Mouse (Mus musculus): ENCODE results near the gene Nqo1.

Nqo1 gene

GRCm38 (mm10) chr8:107405935-107406334 is 2.9 kb upstream of the Nqo1 start:
- no peak for DNase-seq (ENCODE audit: low read depth, low spot score)

- DNase-seq (ENCODE audit: low read depth, low spot score), result no peak
These were observed 1.1 kb upstream of the Nqo1 start for GRCm38 (mm10) chr8:107404057-107404456.

GRCm38 (mm10) chr8:107401866-107402265 is 1.1 kb downstream of the Nqo1 start:
- no peak for DNase-seq (ENCODE audit: low read depth, low spot score)

GRCm38 (mm10) chr8:107399495-107399894 is 3.5 kb downstream of the Nqo1 start:
- no peak for DNase-seq (ENCODE audit: low read depth, low spot score)

GRCm38 (mm10) chr8:107397665-107398064 is 5.3 kb downstream of the Nqo1 start:
- no peak for DNase-seq (ENCODE audit: low read depth, low spot score)

GRCm38 (mm10) chr8:107396106-107396670 is 6.8 kb downstream of the Nqo1 start:
- no peak for DNase-seq (ENCODE audit: low read depth, low spot score)

- DNase-seq (ENCODE audit: low read depth, low spot score), result no peak
These were observed 7.6 kb downstream of the Nqo1 start for GRCm38 (mm10) chr8:107395397-107395796.

- no peak for DNase-seq (ENCODE audit: low read depth, low spot score)
These were observed 11.9 kb downstream of the Nqo1 start for GRCm38 (mm10) chr8:107391136-107391516.

GRCm38 (mm10) chr8:107390476-107391135 is 12.4 kb downstream of the Nqo1 start:
- no peak for DNase-seq (ENCODE audit: low read depth, low spot score)

GRCm38 (mm10) chr8:107389557-107389956 is 13.4 kb downstream of the Nqo1 start:
- DNase-seq (ENCODE audit: low read depth, low spot score), result no peak

GRCm38 (mm10) chr8:107387861-107388260 is 15.1 kb downstream of the Nqo1 start:
- no peak for DNase-seq (ENCODE audit: low read depth, low spot score)

GRCm38 (mm10) chr8:107386642-107387041 is 16.4 kb downstream of the Nqo1 start:
- no peak for DNase-seq (ENCODE audit: low read depth, low spot score)

GRCm38 (mm10) chr8:107386171-107386570 is 16.8 kb downstream of the Nqo1 start:
- no peak for DNase-seq (ENCODE audit: low read depth, low spot score)

GRCm38 (mm10) chr8:107385063-107385462 is 17.9 kb downstream of the Nqo1 start:
- DNase-seq (ENCODE audit: low read depth, low spot score), result no peak

- DNase-seq (ENCODE audit: low read depth, low spot score), result no peak
These were observed 18.4 kb downstream of the Nqo1 start for GRCm38 (mm10) chr8:107384651-107385050.

- no peak for DNase-seq (ENCODE audit: low read depth, low spot score)
These were observed 20.1 kb downstream of the Nqo1 start for GRCm38 (mm10) chr8:107382898-107383297.

- DNase-seq (ENCODE audit: low read depth, low spot score), result no peak
These were observed 21.3 kb downstream of the Nqo1 start for GRCm38 (mm10) chr8:107381666-107382065.

GRCm38 (mm10) chr8:107380734-107381133 is 22.3 kb downstream of the Nqo1 start:
- DNase-seq (ENCODE audit: low read depth, low spot score), result no peak

GRCm38 (mm10) chr8:107377346-107377745 is 25.7 kb downstream of the Nqo1 start:
- DNase-seq (ENCODE audit: low read depth, low spot score), result no peak

GRCm38 (mm10) chr8:107370311-107370710 is 32.7 kb downstream of the Nqo1 start:
- no peak for DNase-seq (ENCODE audit: low read depth, low spot score)

Data from WW6 (cell line).